Mouse (Mus musculus): Measurements from ENCODE around the gene Dact3. TPM values are rescaled to one million over a fixed set of nuclear protein-coding genes. Genes with fewer than 3 reads are reported as not detected.
A peak's percentile ranks its signal among the peaks of the same experiment; 100 is the strongest.

Dact3 gene
- total RNA-seq, 1 experiment from 2014 or later: 0.99 TPM

GRCm38 (mm10) chr7:16880615-16881014 lies 5.5 kb downstream of the Dact3 start:
- no peak for ATAC-seq (replicated peaks in 1 of 2; ENCODE audit: insufficient read depth in 1 of 2, low FRiP score in 2 of 2, low TSS enrichment in 1 of 2, low read depth in 1 of 2, poor library complexity in 2 of 2, severe bottlenecking in 2 of 2)

GRCm38 (mm10) chr7:16883162-16883561 lies 8.0 kb downstream of the Dact3 start:
- no peak for ATAC-seq (replicated peaks in 1 of 2; ENCODE audit: insufficient read depth in 1 of 2, low FRiP score in 2 of 2, low TSS enrichment in 1 of 2, low read depth in 1 of 2, poor library complexity in 2 of 2, severe bottlenecking in 2 of 2)

GRCm38 (mm10) chr7:16884334-16884733 lies 9.2 kb downstream of the Dact3 start:
- no peak for ATAC-seq (replicated peaks in 1 of 2; ENCODE audit: insufficient read depth in 1 of 2, low FRiP score in 2 of 2, low TSS enrichment in 1 of 2, low read depth in 1 of 2, poor library complexity in 2 of 2, severe bottlenecking in 2 of 2)

GRCm38 (mm10) chr7:16885271-16885776 lies 10.2 kb downstream of the Dact3 start:
- ATAC-seq (replicated peaks in 1 of 2; ENCODE audit: insufficient read depth in 1 of 2, low FRiP score in 2 of 2, low TSS enrichment in 1 of 2, low read depth in 1 of 2, poor library complexity in 2 of 2, severe bottlenecking in 2 of 2): no peak

GRCm38 (mm10) chr7:16885905-16886304 lies 10.8 kb downstream of the Dact3 start:
- no peak for ATAC-seq (replicated peaks in 1 of 2; ENCODE audit: insufficient read depth in 1 of 2, low FRiP score in 2 of 2, low TSS enrichment in 1 of 2, low read depth in 1 of 2, poor library complexity in 2 of 2, severe bottlenecking in 2 of 2)

GRCm38 (mm10) chr7:16890536-16890935 lies 15.4 kb downstream of the Dact3 start:
- ATAC-seq (replicated peaks in 1 of 2; ENCODE audit: insufficient read depth in 1 of 2, low FRiP score in 2 of 2, low TSS enrichment in 1 of 2, low read depth in 1 of 2, poor library complexity in 2 of 2, severe bottlenecking in 2 of 2): no peak

GRCm38 (mm10) chr7:16890944-16891343 lies 15.8 kb downstream of the Dact3 start:
- ATAC-seq (replicated peaks in 1 of 2; ENCODE audit: insufficient read depth in 1 of 2, low FRiP score in 2 of 2, low TSS enrichment in 1 of 2, low read depth in 1 of 2, poor library complexity in 2 of 2, severe bottlenecking in 2 of 2): no peak

GRCm38 (mm10) chr7:16891641-16892351 lies 16.7 kb downstream of the Dact3 start, which contains the start of gene Gng8:
Gene Gng8, plus strand, starts transcription at chr7:16891786.
- ATAC-seq (replicated peaks in 1 of 2; ENCODE audit: insufficient read depth in 1 of 2, low FRiP score in 2 of 2, low TSS enrichment in 1 of 2, low read depth in 1 of 2, poor library complexity in 2 of 2, severe bottlenecking in 2 of 2): peak; percentile 81 to 87

- no peak for ATAC-seq (replicated peaks in 1 of 2; ENCODE audit: insufficient read depth in 1 of 2, low FRiP score in 2 of 2, low TSS enrichment in 1 of 2, low read depth in 1 of 2, poor library complexity in 2 of 2, severe bottlenecking in 2 of 2)
These were observed 17.2 kb downstream of the Dact3 start for GRCm38 (mm10) chr7:16892352-16892730.

GRCm38 (mm10) chr7:16893612-16894011 lies 18.5 kb downstream of the Dact3 start:
- no peak for ATAC-seq (replicated peaks in 1 of 2; ENCODE audit: insufficient read depth in 1 of 2, low FRiP score in 2 of 2, low TSS enrichment in 1 of 2, low read depth in 1 of 2, poor library complexity in 2 of 2, severe bottlenecking in 2 of 2)

- ATAC-seq (replicated peaks in 1 of 2; ENCODE audit: insufficient read depth in 1 of 2, low FRiP score in 2 of 2, low TSS enrichment in 1 of 2, low read depth in 1 of 2, poor library complexity in 2 of 2, severe bottlenecking in 2 of 2): no peak
These were observed 19.2 kb downstream of the Dact3 start for GRCm38 (mm10) chr7:16894279-16894678.

GRCm38 (mm10) chr7:16895000-16895399 lies 19.9 kb downstream of the Dact3 start:
- ATAC-seq (replicated peaks in 1 of 2; ENCODE audit: insufficient read depth in 1 of 2, low FRiP score in 2 of 2, low TSS enrichment in 1 of 2, low read depth in 1 of 2, poor library complexity in 2 of 2, severe bottlenecking in 2 of 2): peak; percentile 64 to 67

- no peak for ATAC-seq (replicated peaks in 1 of 2; ENCODE audit: insufficient read depth in 1 of 2, low FRiP score in 2 of 2, low TSS enrichment in 1 of 2, low read depth in 1 of 2, poor library complexity in 2 of 2, severe bottlenecking in 2 of 2)
These were observed 20.4 kb downstream of the Dact3 start for GRCm38 (mm10) chr7:16895511-16895910.

GRCm38 (mm10) chr7:16900526-16900925 lies 25.4 kb downstream of the Dact3 start:
- ATAC-seq (replicated peaks in 1 of 2; ENCODE audit: insufficient read depth in 1 of 2, low FRiP score in 2 of 2, low TSS enrichment in 1 of 2, low read depth in 1 of 2, poor library complexity in 2 of 2, severe bottlenecking in 2 of 2): no peak

- ATAC-seq (replicated peaks in 1 of 2; ENCODE audit: insufficient read depth in 1 of 2, low FRiP score in 2 of 2, low TSS enrichment in 1 of 2, low read depth in 1 of 2, poor library complexity in 2 of 2, severe bottlenecking in 2 of 2): peak; percentile 33 to 57
These were observed 28.4 kb downstream of the Dact3 start for GRCm38 (mm10) chr7:16903439-16903955.

- ATAC-seq (replicated peaks in 1 of 2; ENCODE audit: insufficient read depth in 1 of 2, low FRiP score in 2 of 2, low TSS enrichment in 1 of 2, low read depth in 1 of 2, poor library complexity in 2 of 2, severe bottlenecking in 2 of 2): no peak
These were observed 29.1 kb downstream of the Dact3 start for GRCm38 (mm10) chr7:16904120-16904675.

GRCm38 (mm10) chr7:16905491-16906021 lies 30.4 kb downstream of the Dact3 start:
- ATAC-seq (replicated peaks in 1 of 2; ENCODE audit: insufficient read depth in 1 of 2, low FRiP score in 2 of 2, low TSS enrichment in 1 of 2, low read depth in 1 of 2, poor library complexity in 2 of 2, severe bottlenecking in 2 of 2): no peak

GRCm38 (mm10) chr7:16906281-16906680 lies 31.2 kb downstream of the Dact3 start, which contains the start of gene Ptgir:
Gene Ptgir, plus strand, starts transcription at chr7:16906490.
- ATAC-seq (replicated peaks in 1 of 2; ENCODE audit: insufficient read depth in 1 of 2, low FRiP score in 2 of 2, low TSS enrichment in 1 of 2, low read depth in 1 of 2, poor library complexity in 2 of 2, severe bottlenecking in 2 of 2): no peak
